Mouse (Mus musculus): Measurements from ENCODE around the gene Ganc. TPM values are rescaled to one million over a fixed set of nuclear protein-coding genes. Genes with fewer than 3 reads are reported as not detected.

The Ganc gene
- polyA plus RNA-seq, 1 experiment = 16.7 TPM

GRCm38 (mm10) chr2:120397951-120398350 lies 5.7 kb upstream of the Ganc start:
- peaks cover 4% of the 10 kb centered on the region; the same call in 1 of the 2 replicates for H3K4me1 ChIP-seq (ENCODE audit: control insufficient read depth, insufficient read depth, low read length)
- no peak for TF ChIP-seq POLR2A (IDR thresholded peaks at IDR 0.05; ENCODE audit: borderline replicate concordance, extremely low read depth, low read depth, low read length)
- no peak for TF ChIP-seq CTCF (IDR thresholded peaks at IDR 0.05; ENCODE audit: insufficient read depth, low read length)
- no peak overlapping the region for H3K4me3 ChIP-seq (replicated peaks; ENCODE audit: extremely low read depth, low read depth, low read length)
- no peak for DNase-seq
- WGBS = 83% methylated on average over 1 of the region's 1 CpGs

- Histone ChIP-seq H3K4me3 (replicated peaks; ENCODE audit: extremely low read depth, low read depth, low read length) (no peak overlapping the region), H3K4me1 (ENCODE audit: control insufficient read depth, insufficient read depth, low read length) (peaks cover 7% of the 10 kb centered on the region)
- TF ChIP-seq CTCF (IDR thresholded peaks at IDR 0.05; ENCODE audit: insufficient read depth, low read length) = no peak
- no peak for TF ChIP-seq POLR2A (IDR thresholded peaks at IDR 0.05; ENCODE audit: borderline replicate concordance, extremely low read depth, low read depth, low read length)
- 26% methylated on average over 3 of the region's 3 CpGs for WGBS
- no peak for DNase-seq
These were observed 883 bp upstream of the Ganc start for GRCm38 (mm10) chr2:120402813-120403212.

GRCm38 (mm10) chr2:120403986-120404822 lies 508 bp downstream of the Ganc start, which contains the start of gene Tmem87a:
Gene Tmem87a, minus strand, starts transcription at chr2:120404113.
- under 1% methylated on average over 34 of the region's 34 CpGs for WGBS
- TF ChIP-seq CTCF (IDR thresholded peaks at IDR 0.05; ENCODE audit: insufficient read depth, low read length) (no peak), POLR2A (IDR thresholded peaks at IDR 0.05; ENCODE audit: borderline replicate concordance, extremely low read depth, low read depth, low read length) (peak; percentile 82; the same call in 1 of the 2 replicates)
- Histone ChIP-seq H3K4me1 (ENCODE audit: control insufficient read depth, insufficient read depth, low read length) (peaks cover 7% of the 10 kb centered on the region), H3K4me3 (replicated peaks; ENCODE audit: extremely low read depth, low read depth, low read length) (peak within 1 kb of the TSS; percentile 97)
- peak; percentile 93 for DNase-seq

GRCm38 (mm10) chr2:120404823-120405765 lies 1.4 kb downstream of the Ganc start:
- Histone ChIP-seq H3K4me1 (ENCODE audit: control insufficient read depth, insufficient read depth, low read length) (peaks cover 7% of the 10 kb centered on the region), H3K4me3 (replicated peaks; ENCODE audit: extremely low read depth, low read depth, low read length) (peak overlapping the region; percentile 90)
- TF ChIP-seq CTCF (IDR thresholded peaks at IDR 0.05; ENCODE audit: insufficient read depth, low read length) (no peak), POLR2A (IDR thresholded peaks at IDR 0.05; ENCODE audit: borderline replicate concordance, extremely low read depth, low read depth, low read length) (no peak)
- WGBS = 11% methylated on average over 14 of the region's 14 CpGs
- DNase-seq = peak; percentile 32

- TF ChIP-seq CTCF (IDR thresholded peaks at IDR 0.05; ENCODE audit: insufficient read depth, low read length) (no peak), POLR2A (IDR thresholded peaks at IDR 0.05; ENCODE audit: borderline replicate concordance, extremely low read depth, low read depth, low read length) (no peak)
- no peaks in the 10 kb centered on the region for H3K4me1 ChIP-seq (ENCODE audit: control insufficient read depth, insufficient read depth, low read length)
- no peak overlapping the region for H3K4me3 ChIP-seq (replicated peaks; ENCODE audit: extremely low read depth, low read depth, low read length)
- WGBS = 94% methylated on average over 3 of the region's 3 CpGs
- no peak for DNase-seq
These were observed 7.5 kb downstream of the Ganc start for GRCm38 (mm10) chr2:120411096-120411628.

GRCm38 (mm10) chr2:120414113-120414512 lies 10.4 kb downstream of the Ganc start:
- no peak for DNase-seq
- Histone ChIP-seq H3K4me3 (replicated peaks; ENCODE audit: extremely low read depth, low read depth, low read length) (no peak overlapping the region), H3K4me1 (ENCODE audit: control insufficient read depth, insufficient read depth, low read length) (no peaks in the 10 kb centered on the region)
- TF ChIP-seq CTCF (IDR thresholded peaks at IDR 0.05; ENCODE audit: insufficient read depth, low read length) = no peak
- no peak for TF ChIP-seq POLR2A (IDR thresholded peaks at IDR 0.05; ENCODE audit: borderline replicate concordance, extremely low read depth, low read depth, low read length)

GRCm38 (mm10) chr2:120414738-120415414 lies 11.2 kb downstream of the Ganc start:
- 47% methylated on average over 1 of the region's 1 CpGs for WGBS
- Histone ChIP-seq H3K4me1 (ENCODE audit: control insufficient read depth, insufficient read depth, low read length) (no peaks in the 10 kb centered on the region), H3K4me3 (replicated peaks; ENCODE audit: extremely low read depth, low read depth, low read length) (no peak overlapping the region)
- no peak for DNase-seq
- TF ChIP-seq POLR2A (IDR thresholded peaks at IDR 0.05; ENCODE audit: borderline replicate concordance, extremely low read depth, low read depth, low read length) (no peak), CTCF (IDR thresholded peaks at IDR 0.05; ENCODE audit: insufficient read depth, low read length) (no peak)

- no peak for DNase-seq
- WGBS = 83% methylated on average over 5 of the region's 5 CpGs
- TF ChIP-seq POLR2A (IDR thresholded peaks at IDR 0.05; ENCODE audit: borderline replicate concordance, extremely low read depth, low read depth, low read length) = no peak
- no peak for TF ChIP-seq CTCF (IDR thresholded peaks at IDR 0.05; ENCODE audit: insufficient read depth, low read length)
- H3K4me1 ChIP-seq (ENCODE audit: control insufficient read depth, insufficient read depth, low read length) = no peaks in the 10 kb centered on the region
- H3K4me3 ChIP-seq (replicated peaks; ENCODE audit: extremely low read depth, low read depth, low read length) = no peak overlapping the region
These were observed 20.7 kb downstream of the Ganc start for GRCm38 (mm10) chr2:120424386-120424785.

- WGBS = 95% methylated on average over 1 of the region's 1 CpGs
- no peak for DNase-seq
- H3K4me1 ChIP-seq (ENCODE audit: control insufficient read depth, insufficient read depth, low read length) = no peaks in the 10 kb centered on the region
- H3K4me3 ChIP-seq (replicated peaks; ENCODE audit: extremely low read depth, low read depth, low read length) = no peak overlapping the region
- TF ChIP-seq CTCF (IDR thresholded peaks at IDR 0.05; ENCODE audit: insufficient read depth, low read length) (no peak), POLR2A (IDR thresholded peaks at IDR 0.05; ENCODE audit: borderline replicate concordance, extremely low read depth, low read depth, low read length) (no peak)
These were observed 40.8 kb downstream of the Ganc start for GRCm38 (mm10) chr2:120444486-120444885.
